Mouse (Mus musculus) small intestine, adult 2 months (tissue): ENCODE measurements around the gene Uvrag.

Source experiments
- CTCF ChIP-seq: fragments of 200-500 bp; IDR thresholded peaks from 2 replicates; pipeline ENCODE4 v1.5.1; 2012; ENCODE audit warnings: low read depth, mild to moderate bottlenecking, control low read depth, inconsistent platforms, low read length, moderate library complexity, mixed read lengths; ENCODE audit not compliant: insufficient replicate concordance, insufficient read length; ENCODE audit errors: extremely low read depth
- POLR2A ChIP-seq: fragments of 200-500 bp; IDR thresholded peaks from 2 replicates; pipeline ENCODE4 v1.6.1; 2012; ENCODE audit warnings: low read depth, mild to moderate bottlenecking, control low read depth, inconsistent platforms, low read length, moderate library complexity

- no peak for TF ChIP-seq CTCF
- TF ChIP-seq POLR2A = peak; percentile 16; the same call in 1 of the 2 replicates
Measured at GRCm38 (mm10) chr7:99161529-99161928, 20.6 kb upstream of the Uvrag start.
